Mouse (Mus musculus) limb, embryonic 10.5 days (tissue): ENCODE data around the gene Pde4d. TPM values are rescaled to one million over a fixed set of nuclear protein-coding genes. Genes with fewer than 3 reads are reported as not detected.

Experiments
- DNase-seq: peaks from one replicate; pipeline ENCODE4 v3.0.0-alpha.2; 2017; ENCODE audit warnings: low spot score
- H3K27ac ChIP-seq: fragments of 300-500 bp; sonication (generic); 2 replicates; pipeline ENCODE4 v1.5.1; 2016; ENCODE audit warnings: mild to moderate bottlenecking
- H3K27me3 ChIP-seq: fragments of 300-500 bp; sonication (generic); 2 replicates; pipeline ENCODE4 v1.6.1; 2016; ENCODE audit warnings: low read depth, mild to moderate bottlenecking; ENCODE audit not compliant: poor library complexity, severe bottlenecking
- H3K36me3 ChIP-seq: fragments of 300-500 bp; sonication (generic); 2 replicates; pipeline ENCODE4 v1.6.1; 2016; ENCODE audit warnings: mild to moderate bottlenecking, moderate library complexity
- H3K4me1 ChIP-seq: fragments of 300-500 bp; sonication (generic); 2 replicates; pipeline ENCODE4 v1.6.1; 2016
- H3K4me3 ChIP-seq: fragments of 300-500 bp; sonication (generic); 2 replicates; pipeline ENCODE4 v1.5.1; 2016; ENCODE audit warnings: mild to moderate bottlenecking, moderate library complexity
- H3K9me3 ChIP-seq: fragments of 300-500 bp; sonication (generic); replicated peaks from 2 replicates; pipeline ENCODE4 v1.6.1; 2016; ENCODE audit warnings: mild to moderate bottlenecking
- WGBS: fragments of 180-500 bp; shearing (Covaris S2); methylation state at CpG from one replicate; pipeline ENCODE4 v1.1.7; 2016; 5-methylcytosine and 5-hydroxymethylcytosine counted together
- polyA plus RNA-seq: library from polyadenylated mRNA; unstranded; fragments of >200 nt; fragmentation: Nextera tagmentation; extraction: Ambion mirVana; gene quantifications from 2 replicates; pipeline ENCODE4 v1.2.1, GENCODE M21; 2016

Gene Pde4d
- polyA plus RNA-seq, 1 experiment from 2014 or later, result 24.3 TPM

GRCm38 (mm10) chr13:109933554-109933953 is 1483.8 kb downstream of the Pde4d start:
- H3K4me3 ChIP-seq, result no peak overlapping the region
- H3K27me3 ChIP-seq, result no peaks in the 10 kb centered on the region
- no peak overlapping the region for H3K27ac ChIP-seq
- 92% methylated on average over 7 of the region's 7 CpGs for WGBS
- H3K4me1 ChIP-seq, result no peaks in the 10 kb centered on the region
- no peak for DNase-seq
- no peaks in the 10 kb centered on the region for H3K9me3 ChIP-seq
- peaks cover 9% of the 10 kb centered on the region for H3K36me3 ChIP-seq

GRCm38 (mm10) chr13:109936866-109937265 is 1487.1 kb downstream of the Pde4d start:
- no peak overlapping the region for H3K27ac ChIP-seq
- no peaks in the 10 kb centered on the region for H3K4me1 ChIP-seq
- H3K4me3 ChIP-seq, result no peak overlapping the region
- no peak for DNase-seq
- peaks cover 20% of the 10 kb centered on the region for H3K36me3 ChIP-seq
- 89% methylated on average over 5 of the region's 5 CpGs for WGBS
- H3K9me3 ChIP-seq, result no peaks in the 10 kb centered on the region
- no peaks in the 10 kb centered on the region for H3K27me3 ChIP-seq

- H3K4me3 ChIP-seq, result no peak overlapping the region
- WGBS, result 94% methylated on average over 7 of the region's 7 CpGs
- H3K27me3 ChIP-seq, result no peaks in the 10 kb centered on the region
- H3K36me3 ChIP-seq, result peaks cover 40% of the 10 kb centered on the region
- no peaks in the 10 kb centered on the region for H3K4me1 ChIP-seq
- no peak overlapping the region for H3K27ac ChIP-seq
- no peak for DNase-seq
- no peaks in the 10 kb centered on the region for H3K9me3 ChIP-seq
These were observed 1495.2 kb downstream of the Pde4d start for GRCm38 (mm10) chr13:109944822-109945551.

- Histone ChIP-seq H3K36me3 (peaks cover 62% of the 10 kb centered on the region), H3K9me3 (no peaks in the 10 kb centered on the region), H3K4me3 (no peak overlapping the region), H3K4me1 (no peaks in the 10 kb centered on the region), H3K27me3 (no peaks in the 10 kb centered on the region), H3K27ac (no peak overlapping the region)
- DNase-seq, result no peak
- WGBS, result 74% methylated on average over 14 of the region's 14 CpGs
These were observed 1501.7 kb downstream of the Pde4d start for GRCm38 (mm10) chr13:109951466-109951865.

- Histone ChIP-seq H3K27ac (no peak overlapping the region), H3K36me3 (peaks cover 43% of the 10 kb centered on the region), H3K9me3 (no peaks in the 10 kb centered on the region), H3K4me3 (no peak overlapping the region), H3K27me3 (no peaks in the 10 kb centered on the region), H3K4me1 (peaks cover 7% of the 10 kb centered on the region)
- 95% methylated on average over 8 of the region's 8 CpGs for WGBS
- DNase-seq, result no peak
These were observed 1504.4 kb downstream of the Pde4d start for GRCm38 (mm10) chr13:109954189-109954588.

GRCm38 (mm10) chr13:109957953-109958352 is 1508.2 kb downstream of the Pde4d start:
- Histone ChIP-seq H3K27me3 (no peaks in the 10 kb centered on the region), H3K4me1 (peaks cover 7% of the 10 kb centered on the region), H3K27ac (no peak overlapping the region), H3K9me3 (no peaks in the 10 kb centered on the region), H3K4me3 (no peak overlapping the region), H3K36me3 (peaks cover 10% of the 10 kb centered on the region)
- DNase-seq, result no peak
- 39% methylated on average over 4 of the region's 4 CpGs for WGBS

GRCm38 (mm10) chr13:109982821-109983443 is 1533.2 kb downstream of the Pde4d start:
- no peak for DNase-seq
- WGBS, result 67% methylated on average over 10 of the region's 10 CpGs
- Histone ChIP-seq H3K27ac (no peak overlapping the region), H3K4me1 (peaks cover 5% of the 10 kb centered on the region; the same call in 1 of the 2 replicates), H3K27me3 (no peaks in the 10 kb centered on the region), H3K9me3 (no peaks in the 10 kb centered on the region), H3K4me3 (no peak overlapping the region), H3K36me3 (no peaks in the 10 kb centered on the region)

- Histone ChIP-seq H3K4me3 (no peak overlapping the region), H3K36me3 (no peaks in the 10 kb centered on the region), H3K4me1 (peaks cover 5% of the 10 kb centered on the region; the same call in 1 of the 2 replicates), H3K9me3 (no peaks in the 10 kb centered on the region), H3K27me3 (no peaks in the 10 kb centered on the region), H3K27ac (no peak overlapping the region)
- DNase-seq, result no peak
- 86% methylated on average over 5 of the region's 5 CpGs for WGBS
These were observed 1535.7 kb downstream of the Pde4d start for GRCm38 (mm10) chr13:109985411-109985810.

GRCm38 (mm10) chr13:109985892-109986291 is 1536.1 kb downstream of the Pde4d start:
- Histone ChIP-seq H3K27me3 (no peaks in the 10 kb centered on the region), H3K4me3 (no peak overlapping the region), H3K4me1 (peaks cover 5% of the 10 kb centered on the region; the same call in 1 of the 2 replicates), H3K9me3 (no peaks in the 10 kb centered on the region), H3K36me3 (no peaks in the 10 kb centered on the region), H3K27ac (no peak overlapping the region)
- no peak for DNase-seq
- 85% methylated on average over 5 of the region's 5 CpGs for WGBS

GRCm38 (mm10) chr13:109992775-109993505 is 1543.2 kb downstream of the Pde4d start:
- WGBS, result 69% methylated on average over 5 of the region's 5 CpGs
- Histone ChIP-seq H3K4me3 (no peak overlapping the region), H3K4me1 (peaks cover 42% of the 10 kb centered on the region), H3K27me3 (no peaks in the 10 kb centered on the region), H3K27ac (peak overlapping the region; percentile 61), H3K36me3 (no peaks in the 10 kb centered on the region), H3K9me3 (no peaks in the 10 kb centered on the region)
- peak; percentile 58 for DNase-seq

GRCm38 (mm10) chr13:109994240-109994764 is 1544.6 kb downstream of the Pde4d start:
- peak; percentile 63 for DNase-seq

GRCm38 (mm10) chr13:110002081-110002480 is 1552.3 kb downstream of the Pde4d start:
- Histone ChIP-seq H3K27ac (no peak overlapping the region), H3K4me3 (no peak overlapping the region), H3K27me3 (peaks cover 13% of the 10 kb centered on the region; the same call in 1 of the 2 replicates), H3K36me3 (no peaks in the 10 kb centered on the region), H3K4me1 (peaks cover 9% of the 10 kb centered on the region), H3K9me3 (no peaks in the 10 kb centered on the region)
- no peak for DNase-seq
- 90% methylated on average over 3 of the region's 3 CpGs for WGBS

More at GRCm38 (mm10) chr13:109994240-109994764, 1544.6 kb downstream of the Pde4d start:
- H3K27me3 ChIP-seq, result no peaks in the 10 kb centered on the region
- H3K9me3 ChIP-seq, result no peaks in the 10 kb centered on the region
- H3K27ac ChIP-seq, result peak overlapping the region; percentile 77
- H3K4me3 ChIP-seq, result no peak overlapping the region
- WGBS, result 33% methylated on average over 3 of the region's 3 CpGs
- no peaks in the 10 kb centered on the region for H3K36me3 ChIP-seq
- H3K4me1 ChIP-seq, result peaks cover 42% of the 10 kb centered on the region
